Mouse (Mus musculus) 3134 (cell line): ENCODE results near the gene Sgip1.

Source experiments
- DNase-seq: peaks from one replicate; pipeline ENCODE4 v3.0.0-alpha.2; 2011; ENCODE audit warnings: low spot score; ENCODE audit not compliant: insufficient read length; ENCODE audit errors: extremely low read depth

Sgip1 gene

GRCm38 (mm10) chr4:102774549-102774948 lies 33.5 kb downstream of the Sgip1 start:
- no peak for DNase-seq

- DNase-seq = no peak
These were observed 34.6 kb downstream of the Sgip1 start for GRCm38 (mm10) chr4:102775596-102776270.

GRCm38 (mm10) chr4:102779902-102780301 lies 38.8 kb downstream of the Sgip1 start:
- DNase-seq = no peak

GRCm38 (mm10) chr4:102783063-102783748 lies 42.1 kb downstream of the Sgip1 start:
- DNase-seq = no peak

GRCm38 (mm10) chr4:102785158-102785557 lies 44.1 kb downstream of the Sgip1 start:
- no peak for DNase-seq

GRCm38 (mm10) chr4:102792100-102792790 lies 51.1 kb downstream of the Sgip1 start:
- peak; percentile 13 for DNase-seq

- DNase-seq = no peak
These were observed 60.4 kb downstream of the Sgip1 start for GRCm38 (mm10) chr4:102801471-102801870.

GRCm38 (mm10) chr4:102801936-102802335 lies 60.8 kb downstream of the Sgip1 start:
- DNase-seq = no peak

GRCm38 (mm10) chr4:102804611-102805010 lies 63.5 kb downstream of the Sgip1 start:
- no peak for DNase-seq

GRCm38 (mm10) chr4:102806987-102807386 lies 65.9 kb downstream of the Sgip1 start:
- DNase-seq = no peak

GRCm38 (mm10) chr4:102808258-102808657 lies 67.2 kb downstream of the Sgip1 start:
- no peak for DNase-seq

GRCm38 (mm10) chr4:102809296-102809695 lies 68.2 kb downstream of the Sgip1 start:
- DNase-seq = no peak

- DNase-seq = no peak
These were observed 69.2 kb downstream of the Sgip1 start for GRCm38 (mm10) chr4:102810277-102810676.

- DNase-seq = no peak
These were observed 70.1 kb downstream of the Sgip1 start for GRCm38 (mm10) chr4:102811007-102811805.

GRCm38 (mm10) chr4:102813346-102813745 lies 72.2 kb downstream of the Sgip1 start:
- no peak for DNase-seq

GRCm38 (mm10) chr4:102821786-102822185 lies 80.7 kb downstream of the Sgip1 start:
- no peak for DNase-seq

GRCm38 (mm10) chr4:102824494-102824893 lies 83.4 kb downstream of the Sgip1 start:
- no peak for DNase-seq

GRCm38 (mm10) chr4:102826159-102826558 lies 85.1 kb downstream of the Sgip1 start:
- peak; percentile 22 for DNase-seq

- no peak for DNase-seq
These were observed 87.4 kb downstream of the Sgip1 start for GRCm38 (mm10) chr4:102828518-102828917.

- DNase-seq = no peak
These were observed 92.1 kb downstream of the Sgip1 start for GRCm38 (mm10) chr4:102833191-102833590.

GRCm38 (mm10) chr4:102833726-102834125 lies 92.6 kb downstream of the Sgip1 start:
- DNase-seq = no peak
